8 mouse cellular contexts compared by ENCODE assay signal in the genomic region with DNA sequence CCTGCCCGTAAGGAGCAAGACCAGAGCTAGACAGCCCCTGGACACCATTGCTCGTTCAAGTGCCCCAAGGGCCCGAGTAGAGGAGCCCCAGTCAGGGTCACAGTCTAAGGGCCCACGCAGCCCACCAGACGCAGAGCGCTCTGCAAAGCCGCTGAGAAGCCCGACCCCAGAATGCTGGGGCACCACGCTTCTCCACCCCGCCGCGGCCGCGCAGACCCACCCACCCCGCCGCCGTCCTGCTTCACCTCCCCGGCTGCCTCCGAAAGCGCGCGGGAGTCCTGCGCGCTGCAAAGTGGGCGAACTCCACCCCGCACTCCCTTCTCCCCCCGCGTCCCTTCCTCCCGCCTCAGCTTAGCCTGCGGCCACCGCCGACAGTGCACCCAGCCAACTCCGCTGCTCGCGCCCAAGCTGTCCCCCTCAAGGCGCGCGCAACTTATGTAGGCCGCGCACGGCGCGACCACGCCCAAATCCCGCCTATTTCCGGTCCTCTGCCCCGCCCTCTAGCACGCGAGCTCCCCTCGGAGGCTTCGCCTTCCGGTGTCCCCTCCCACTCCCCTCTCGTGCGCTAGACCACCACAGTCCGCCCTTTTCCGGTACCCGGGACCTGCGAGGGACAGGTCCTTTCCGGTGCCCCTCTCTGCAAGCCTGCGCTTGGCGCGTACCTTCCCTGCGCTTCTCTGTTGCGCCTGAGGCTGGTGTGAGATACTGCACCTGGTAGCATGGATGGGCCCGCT. TPM values are rescaled to one million over a fixed set of nuclear protein-coding genes. Genes with fewer than 3 reads are reported as not detected.
DNase-seq lines count a peak whose midpoint lies in the region; ATAC-seq lines count a peak whose summit lies in the region.

Caprin2 (minus strand) TSS at position 465 of the 734 bp plus-strand sequence.

- peak; percentile 99 for ATAC-seq in hindbrain, embryonic 16.5 days

- no peaks in the 10 kb centered on the region for H3K9me3 ChIP-seq in hindbrain, embryonic 16.5 days (ENCODE audit: control insufficient read depth, low read length)

- peak within 1 kb of the TSS; percentile 83 for H3K9ac ChIP-seq in hindbrain, embryonic 16.5 days (ENCODE audit: low read depth, low read length)

- H3K4me3 ChIP-seq in hindbrain, embryonic 16.5 days (ENCODE audit: low read length), result peak within 1 kb of the TSS; percentile 78
- H3K4me3 ChIP-seq in macrophage (ENCODE audit: inconsistent target), result peak within 1 kb of the TSS; percentile 61

- H3K79me2 ChIP-seq in macrophage (ENCODE audit: inconsistent target), result no peaks in the 10 kb centered on the region

- WGBS in hindbrain, embryonic 16.5 days, result under 1% methylated on average over 56 of the region's 65 CpGs
- 1% methylated on average over 62 of the region's 65 CpGs for WGBS in macrophage (ENCODE audit: missing documents)

- peaks cover 6% of the 10 kb centered on the region for H3K4me1 ChIP-seq in hindbrain, embryonic 16.5 days (ENCODE audit: control insufficient read depth, insufficient read depth, low read depth, low read length)

- peak; percentile 94 for DNase-seq in T-cell, adult 2 months (ENCODE audit: low spot score)
- DNase-seq in cerebellum, postnatal 36 days, result peak; percentile 87 to 90
- peak; percentile 89 for DNase-seq in gastrocnemius, adult 18-20 months (ENCODE audit: low spot score)
- DNase-seq in left cerebral cortex, adult 18-20 months (ENCODE audit: low spot score in 2 of 2), result peak; percentile 85 to 90
- DNase-seq in right cerebral cortex, adult 18-20 months, result peak; percentile 90
- peak; percentile 51 for DNase-seq in urinary bladder, postnatal 10 days (ENCODE audit: low spot score)

- H3K27me3 ChIP-seq in hindbrain, embryonic 16.5 days (replicated peaks; ENCODE audit: control insufficient read depth, insufficient read depth, low read length), result no peaks in the 10 kb centered on the region

- H3K36me3 ChIP-seq in hindbrain, embryonic 16.5 days (ENCODE audit: control insufficient read depth, insufficient read depth, low read length), result no peaks in the 10 kb centered on the region
- H3K36me3 ChIP-seq in macrophage (ENCODE audit: inconsistent target), result no peaks in the 10 kb centered on the region

- peak within 1 kb of the TSS; percentile 63 for H3K4me2 ChIP-seq in hindbrain, embryonic 16.5 days (ENCODE audit: low read length)

- peak within 1 kb of the TSS; percentile 96 for H3K27ac ChIP-seq in hindbrain, embryonic 16.5 days (ENCODE audit: low read depth, low read length)
- H3K27ac ChIP-seq in macrophage, result no peak within 1 kb of the TSS

RNA-seq across cellular contexts. Expression of gene Caprin2, which starts in this region (rescaled TPM):
- total RNA-seq in gastrocnemius, adult 18-20 months (2021), result 1 to 10 TPM; 2.5 to 3.2 TPM
- polyA plus RNA-seq in hindbrain, embryonic 16.5 days (2015; fragmentation: Nextera tagmentation; extraction: Ambion mirVana), result 9.6 and 10.3 TPM in 2 replicates
- total RNA-seq in left cerebral cortex, adult 18-20 months (2021), result 1 to 10 TPM; 7.1 to 9.0 TPM
- total RNA-seq in macrophage (2018; cell fraction: chromatin; rRNA removed), result 10 to 100 TPM; 10.3 to 36.8 (median 19.8) TPM
- total RNA-seq in macrophage (2018; cell fraction: cytosol; rRNA removed), result 1 to 10 TPM; 1.1 to 3.9 (median 2.2) TPM
- total RNA-seq in macrophage (2018; cell fraction: nucleus; rRNA removed), result 10 to 100 TPM in 14 of 26 experiments, 1 to 10 TPM in 12; 3.1 to 25.6 (median 10.7) TPM
- polyA plus RNA-seq in macrophage (2018), result 2.9 to 3.3 TPM (median 2.9 TPM) in 3 replicates
